Mouse (Mus musculus): ENCODE measurements around the gene Pde6c. TPM values are rescaled to one million over a fixed set of nuclear protein-coding genes. Genes with fewer than 3 reads are reported as not detected.

The Pde6c gene
- polyA plus RNA-seq, 1 experiment, result not detected

GRCm38 (mm10) chr19:38143540-38144271 is 11.1 kb downstream of the Pde6c start:
- DNase-seq (ENCODE audit: low spot score), result no peak

GRCm38 (mm10) chr19:38156243-38156642 is 23.7 kb downstream of the Pde6c start:
- no peak for DNase-seq (ENCODE audit: low spot score)

GRCm38 (mm10) chr19:38161648-38162354 is 29.2 kb downstream of the Pde6c start:
- no peak for DNase-seq (ENCODE audit: low spot score)

GRCm38 (mm10) chr19:38164633-38165032 is 32.1 kb downstream of the Pde6c start:
- DNase-seq (ENCODE audit: low spot score), result no peak

- no peak for DNase-seq (ENCODE audit: low spot score)
These were observed 47.1 kb downstream of the Pde6c start for GRCm38 (mm10) chr19:38179675-38180074.

GRCm38 (mm10) chr19:38186631-38187344 is 54.2 kb downstream of the Pde6c start:
- no peak for DNase-seq (ENCODE audit: low spot score)

- DNase-seq (ENCODE audit: low spot score), result no peak
These were observed 54.7 kb downstream of the Pde6c start for GRCm38 (mm10) chr19:38187345-38187680.

GRCm38 (mm10) chr19:38190606-38191005 is 58.0 kb downstream of the Pde6c start:
- no peak for DNase-seq (ENCODE audit: low spot score)

GRCm38 (mm10) chr19:38191446-38191845 is 58.9 kb downstream of the Pde6c start:
- DNase-seq (ENCODE audit: low spot score), result no peak

- DNase-seq (ENCODE audit: low spot score), result no peak
These were observed 62.7 kb downstream of the Pde6c start for GRCm38 (mm10) chr19:38195245-38195644.

- DNase-seq (ENCODE audit: low spot score), result no peak
These were observed 66.2 kb downstream of the Pde6c start for GRCm38 (mm10) chr19:38198731-38199130.

- no peak for DNase-seq (ENCODE audit: low spot score)
These were observed 74.1 kb downstream of the Pde6c start for GRCm38 (mm10) chr19:38206669-38207068.

- no peak for DNase-seq (ENCODE audit: low spot score)
These were observed 85.1 kb downstream of the Pde6c start for GRCm38 (mm10) chr19:38217696-38218095.

GRCm38 (mm10) chr19:38223356-38223904 is 90.8 kb downstream of the Pde6c start:
- DNase-seq (ENCODE audit: low spot score), result no peak

- peak; percentile 88 for DNase-seq (ENCODE audit: low spot score)
These were observed 91.5 kb downstream of the Pde6c start, which contains the start of gene Fra10ac1 for GRCm38 (mm10) chr19:38223905-38224684. Gene Fra10ac1 (minus strand): TSS chr19:38224156.

- no peak for DNase-seq (ENCODE audit: low spot score)
These were observed 92.1 kb downstream of the Pde6c start for GRCm38 (mm10) chr19:38224685-38225060.

- no peak for DNase-seq (ENCODE audit: low spot score)
These were observed 96.1 kb downstream of the Pde6c start for GRCm38 (mm10) chr19:38228699-38229098.

GRCm38 (mm10) chr19:38232087-38232486 is 99.5 kb downstream of the Pde6c start:
- no peak for DNase-seq (ENCODE audit: low spot score)

- DNase-seq (ENCODE audit: low spot score), result no peak
These were observed 99.9 kb downstream of the Pde6c start for GRCm38 (mm10) chr19:38232516-38232915.

Measured in urinary bladder, adult 2 months (tissue).